Mouse (Mus musculus): ENCODE results near the gene Ptpn23. TPM values are rescaled to one million over a fixed set of nuclear protein-coding genes. Genes with fewer than 3 reads are reported as not detected.

The Ptpn23 gene
- polyA plus RNA-seq, 1 experiment from 2014 or later: 25.3 TPM

DNA sequence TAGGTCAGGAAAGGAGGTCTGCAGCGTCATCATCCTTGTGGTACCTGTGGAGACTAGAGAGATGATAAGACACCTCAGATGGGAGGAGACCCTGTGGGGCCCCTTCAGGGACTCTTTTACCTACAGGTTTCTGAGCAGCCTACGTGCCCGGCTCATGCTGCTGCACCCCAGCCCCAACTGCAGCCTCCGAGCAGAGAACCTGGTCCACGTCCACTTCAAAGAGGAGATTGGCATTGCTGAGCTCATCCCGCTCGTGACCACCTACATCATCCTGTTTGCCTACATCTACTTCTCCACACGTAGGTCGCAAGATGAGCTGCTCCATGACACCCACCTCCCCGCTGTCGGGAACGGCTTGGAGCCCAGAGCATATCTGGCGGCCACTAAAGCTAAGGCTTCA is 34.1 kb downstream of the Ptpn23 start:
- ATAC-seq (ENCODE audit: low read depth): no peak
- peaks cover 36% of the 10 kb centered on the region for H3K36me3 ChIP-seq (ENCODE audit: control insufficient read depth, insufficient read depth, low read length)
- H3K27ac ChIP-seq (ENCODE audit: low read depth, low read length): no peak overlapping the region
- no peak overlapping the region for H3K4me2 ChIP-seq (ENCODE audit: low read depth, low read length)
- H3K4me1 ChIP-seq (ENCODE audit: control insufficient read depth, insufficient read depth, low read length): no peaks in the 10 kb centered on the region
- H3K27me3 ChIP-seq (ENCODE audit: control insufficient read depth, insufficient read depth, low read length): no peaks in the 10 kb centered on the region
- no peak overlapping the region for H3K9ac ChIP-seq (replicated peaks; ENCODE audit: low read depth, low read length)
- 94% methylated on average over 13 of the region's 13 CpGs for WGBS
- H3K9me3 ChIP-seq (ENCODE audit: control insufficient read depth, low read length): no peaks in the 10 kb centered on the region
- no peak overlapping the region for H3K4me3 ChIP-seq (ENCODE audit: low read depth, low read length)

DNA sequence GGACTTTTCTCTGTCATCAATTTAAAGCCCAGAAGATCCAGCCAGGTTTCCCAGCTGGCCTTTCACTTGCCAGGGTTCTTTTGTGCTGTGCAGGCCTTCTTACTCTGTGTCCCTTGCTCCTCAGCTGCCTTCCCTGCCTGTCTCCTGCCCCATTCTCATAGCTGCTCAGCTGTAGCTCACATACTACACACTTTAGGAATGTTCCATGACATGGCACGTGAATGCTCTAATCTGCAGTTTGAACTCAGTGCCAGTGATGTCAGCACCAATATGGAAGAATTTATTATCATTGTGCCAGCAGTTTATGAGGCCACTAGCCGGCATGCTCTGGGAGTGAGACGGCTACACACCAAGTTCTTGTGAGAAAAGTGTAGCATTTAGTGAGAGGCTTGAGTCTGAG is 38.2 kb downstream of the Ptpn23 start:
- Histone ChIP-seq H3K27me3 (ENCODE audit: control insufficient read depth, insufficient read depth, low read length) (no peaks in the 10 kb centered on the region), H3K27ac (ENCODE audit: low read depth, low read length) (no peak overlapping the region), H3K4me1 (ENCODE audit: control insufficient read depth, insufficient read depth, low read length) (no peaks in the 10 kb centered on the region), H3K4me3 (ENCODE audit: low read depth, low read length) (no peak overlapping the region), H3K9ac (replicated peaks; ENCODE audit: low read depth, low read length) (no peak overlapping the region), H3K4me2 (ENCODE audit: low read depth, low read length) (no peak overlapping the region), H3K36me3 (ENCODE audit: control insufficient read depth, insufficient read depth, low read length) (peaks cover 23% of the 10 kb centered on the region), H3K9me3 (ENCODE audit: control insufficient read depth, low read length) (no peaks in the 10 kb centered on the region)
- ATAC-seq (ENCODE audit: low read depth): no peak
- 91% methylated on average over 3 of the region's 3 CpGs for WGBS

DNA sequence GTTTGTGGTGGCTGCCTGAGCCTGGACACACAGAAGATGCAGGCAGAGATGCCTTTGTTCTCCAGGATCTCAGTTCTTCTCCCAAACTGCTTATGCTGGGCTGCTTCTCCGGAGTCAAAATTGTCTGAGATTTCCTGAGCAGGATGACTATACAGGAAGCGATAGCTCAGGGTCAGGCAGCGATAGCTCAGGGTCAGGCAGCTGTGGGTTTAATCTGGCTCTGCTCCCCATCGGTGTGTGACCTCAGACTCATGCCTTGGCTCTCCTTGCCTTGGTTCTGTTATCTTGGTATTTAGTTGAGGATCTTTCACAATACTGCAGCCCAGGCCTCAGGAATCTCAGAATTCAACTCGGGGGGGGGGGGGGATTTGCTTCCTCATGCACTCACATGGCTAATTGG is 41.3 kb downstream of the Ptpn23 start:
- no peaks in the 10 kb centered on the region for H3K27me3 ChIP-seq (ENCODE audit: control insufficient read depth, insufficient read depth, low read length)
- H3K9me3 ChIP-seq (ENCODE audit: control insufficient read depth, low read length): no peaks in the 10 kb centered on the region
- no peak overlapping the region for H3K4me3 ChIP-seq (ENCODE audit: low read depth, low read length)
- ATAC-seq (ENCODE audit: low read depth): no peak
- no peak overlapping the region for H3K9ac ChIP-seq (replicated peaks; ENCODE audit: low read depth, low read length)
- WGBS: 94% methylated on average over 5 of the region's 5 CpGs
- no peaks in the 10 kb centered on the region for H3K4me1 ChIP-seq (ENCODE audit: control insufficient read depth, insufficient read depth, low read length)
- peaks cover 4% of the 10 kb centered on the region for H3K36me3 ChIP-seq (ENCODE audit: control insufficient read depth, insufficient read depth, low read length)
- H3K27ac ChIP-seq (ENCODE audit: low read depth, low read length): no peak overlapping the region
- no peak overlapping the region for H3K4me2 ChIP-seq (ENCODE audit: low read depth, low read length)

GRCm38 (mm10) chr9:110362337-110362736 is 45.7 kb downstream of the Ptpn23 start:
- Histone ChIP-seq H3K4me2 (ENCODE audit: low read depth, low read length) (no peak overlapping the region), H3K27ac (ENCODE audit: low read depth, low read length) (no peak overlapping the region), H3K4me1 (ENCODE audit: control insufficient read depth, insufficient read depth, low read length) (no peaks in the 10 kb centered on the region), H3K9me3 (ENCODE audit: control insufficient read depth, low read length) (no peaks in the 10 kb centered on the region), H3K36me3 (ENCODE audit: control insufficient read depth, insufficient read depth, low read length) (peaks cover 4% of the 10 kb centered on the region; the same call in 1 of the 2 replicates), H3K9ac (replicated peaks; ENCODE audit: low read depth, low read length) (no peak overlapping the region), H3K27me3 (ENCODE audit: control insufficient read depth, insufficient read depth, low read length) (no peaks in the 10 kb centered on the region), H3K4me3 (ENCODE audit: low read depth, low read length) (no peak overlapping the region)
- ATAC-seq (ENCODE audit: low read depth): no peak
- 85% methylated on average over 10 of the region's 10 CpGs for whole genome bisulfite sequencing

- Histone ChIP-seq H3K4me2 (ENCODE audit: low read depth, low read length) (no peak overlapping the region), H3K27ac (ENCODE audit: low read depth, low read length) (no peak overlapping the region), H3K36me3 (ENCODE audit: control insufficient read depth, insufficient read depth, low read length) (peaks cover 7% of the 10 kb centered on the region; the same call in 1 of the 2 replicates), H3K27me3 (ENCODE audit: control insufficient read depth, insufficient read depth, low read length) (no peaks in the 10 kb centered on the region), H3K4me1 (ENCODE audit: control insufficient read depth, insufficient read depth, low read length) (no peaks in the 10 kb centered on the region), H3K9ac (replicated peaks; ENCODE audit: low read depth, low read length) (no peak overlapping the region), H3K4me3 (ENCODE audit: low read depth, low read length) (no peak overlapping the region), H3K9me3 (ENCODE audit: control insufficient read depth, low read length) (no peaks in the 10 kb centered on the region)
- ATAC-seq (ENCODE audit: low read depth): no peak
- WGBS: 79% methylated on average over 12 of the region's 12 CpGs
Measured at GRCm38 (mm10) chr9:110361299-110361698, 46.7 kb downstream of the Ptpn23 start.

GRCm38 (mm10) chr9:110358341-110358740 is 49.7 kb downstream of the Ptpn23 start:
- ATAC-seq (ENCODE audit: low read depth): no peak

GRCm38 (mm10) chr9:110351932-110352632 is 55.9 kb downstream of the Ptpn23 start:
- Histone ChIP-seq H3K4me2 (ENCODE audit: low read depth, low read length) (no peak overlapping the region), H3K9me3 (ENCODE audit: control insufficient read depth, low read length) (no peaks in the 10 kb centered on the region), H3K9ac (replicated peaks; ENCODE audit: low read depth, low read length) (no peak overlapping the region), H3K4me3 (ENCODE audit: low read depth, low read length) (no peak overlapping the region), H3K4me1 (ENCODE audit: control insufficient read depth, insufficient read depth, low read length) (no peaks in the 10 kb centered on the region), H3K27me3 (ENCODE audit: control insufficient read depth, insufficient read depth, low read length) (no peaks in the 10 kb centered on the region), H3K27ac (ENCODE audit: low read depth, low read length) (no peak overlapping the region), H3K36me3 (ENCODE audit: control insufficient read depth, insufficient read depth, low read length) (0 out of 2 replicates have a peak, but pooled peaks cover 6% of the 10 kb centered on the region)
- 87% methylated on average over 8 of the region's 8 CpGs for WGBS
- ATAC-seq (ENCODE audit: low read depth): no peak

More at GRCm38 (mm10) chr9:110358341-110358740, 49.7 kb downstream of the Ptpn23 start:
- WGBS: 93% methylated on average over 2 of the region's 2 CpGs
- no peaks in the 10 kb centered on the region for H3K4me1 ChIP-seq (ENCODE audit: control insufficient read depth, insufficient read depth, low read length)
- H3K4me3 ChIP-seq (ENCODE audit: low read depth, low read length): no peak overlapping the region
- no peak overlapping the region for H3K4me2 ChIP-seq (ENCODE audit: low read depth, low read length)
- no peaks in the 10 kb centered on the region for H3K27me3 ChIP-seq (ENCODE audit: control insufficient read depth, insufficient read depth, low read length)
- H3K36me3 ChIP-seq (ENCODE audit: control insufficient read depth, insufficient read depth, low read length): 0 out of 2 replicates have a peak, but pooled peaks cover 6% of the 10 kb centered on the region
- no peak overlapping the region for H3K9ac ChIP-seq (replicated peaks; ENCODE audit: low read depth, low read length)
- no peak overlapping the region for H3K27ac ChIP-seq (ENCODE audit: low read depth, low read length)
- H3K9me3 ChIP-seq (ENCODE audit: control insufficient read depth, low read length): no peaks in the 10 kb centered on the region

- H3K36me3 ChIP-seq (ENCODE audit: control insufficient read depth, insufficient read depth, low read length): 0 out of 2 replicates have a peak, but pooled peaks cover 3% of the 10 kb centered on the region
- no peak overlapping the region for H3K27ac ChIP-seq (ENCODE audit: low read depth, low read length)
- no peak overlapping the region for H3K9ac ChIP-seq (replicated peaks; ENCODE audit: low read depth, low read length)
- WGBS: 88% methylated on average over 2 of the region's 2 CpGs
- ATAC-seq (ENCODE audit: low read depth): no peak
- no peaks in the 10 kb centered on the region for H3K4me1 ChIP-seq (ENCODE audit: control insufficient read depth, insufficient read depth, low read length)
- H3K4me2 ChIP-seq (ENCODE audit: low read depth, low read length): no peak overlapping the region
- no peaks in the 10 kb centered on the region for H3K9me3 ChIP-seq (ENCODE audit: control insufficient read depth, low read length)
- no peaks in the 10 kb centered on the region for H3K27me3 ChIP-seq (ENCODE audit: control insufficient read depth, insufficient read depth, low read length)
- H3K4me3 ChIP-seq (ENCODE audit: low read depth, low read length): no peak overlapping the region
Measured at GRCm38 (mm10) chr9:110351350-110351749, 56.7 kb downstream of the Ptpn23 start.

- Histone ChIP-seq H3K4me1 (ENCODE audit: control insufficient read depth, insufficient read depth, low read length) (no peaks in the 10 kb centered on the region), H3K4me2 (ENCODE audit: low read depth, low read length) (no peak overlapping the region), H3K27ac (ENCODE audit: low read depth, low read length) (no peak overlapping the region), H3K27me3 (ENCODE audit: control insufficient read depth, insufficient read depth, low read length) (no peaks in the 10 kb centered on the region), H3K9ac (replicated peaks; ENCODE audit: low read depth, low read length) (no peak overlapping the region), H3K9me3 (ENCODE audit: control insufficient read depth, low read length) (no peaks in the 10 kb centered on the region), H3K4me3 (ENCODE audit: low read depth, low read length) (no peak overlapping the region), H3K36me3 (ENCODE audit: control insufficient read depth, insufficient read depth, low read length) (0 out of 2 replicates have a peak, but pooled peaks cover 3% of the 10 kb centered on the region)
- no peak for ATAC-seq (ENCODE audit: low read depth)
- WGBS: 97% methylated on average over 5 of the region's 5 CpGs
Measured at GRCm38 (mm10) chr9:110350612-110351011, 57.4 kb downstream of the Ptpn23 start.

All from neural tube, embryonic 14.5 days (tissue).